Mouse (Mus musculus): ENCODE measurements around the gene Dnajc15. TPM values are rescaled to one million over a fixed set of nuclear protein-coding genes. Genes with fewer than 3 reads are reported as not detected.

Gene Dnajc15
- polyA plus RNA-seq, 1 experiment from 2014 or later, result 92.9 TPM

- no peak overlapping the region for H3K4me3 ChIP-seq (replicated peaks)
- WGBS, result 94% methylated on average over 6 of the region's 6 CpGs
- ATAC-seq (ENCODE audit: low FRiP score), result no peak
Measured at GRCm38 (mm10) chr14:77792998-77793397, 81.9 kb downstream of the Dnajc15 start.

DNA sequence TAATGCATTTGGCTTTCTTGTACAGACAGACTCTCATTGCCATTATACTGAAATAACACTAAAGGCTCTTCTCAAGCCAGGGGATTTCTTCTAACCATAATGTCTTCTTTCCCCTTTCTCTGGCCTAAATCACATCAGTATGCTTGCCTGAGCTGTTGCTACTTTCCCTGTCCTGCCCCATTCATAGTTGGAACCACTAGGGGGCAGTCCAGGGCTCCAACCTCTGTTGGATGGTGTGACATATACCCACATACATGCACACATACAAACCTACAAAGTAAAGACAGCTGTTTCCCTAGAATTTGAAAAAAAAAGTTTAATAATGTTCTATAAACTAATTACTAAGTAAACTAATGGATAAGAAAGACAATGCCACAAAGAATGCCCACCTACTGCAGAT, 91.7 kb downstream of the Dnajc15 start:
- Histone ChIP-seq H3K4me1 (no peaks in the 10 kb centered on the region), H3K4me2 (no peak overlapping the region), H3K36me3 (no peaks in the 10 kb centered on the region), H3K4me3 (replicated peaks) (no peak overlapping the region), H3K9me3 (replicated peaks) (0 out of 2 replicates have a peak, but pooled peaks cover 2% of the 10 kb centered on the region), H3K27ac (replicated peaks) (no peak overlapping the region), H3K27me3 (replicated peaks) (no peaks in the 10 kb centered on the region), H3K9ac (replicated peaks) (no peak overlapping the region)
- ATAC-seq (ENCODE audit: low FRiP score), result no peak

More at GRCm38 (mm10) chr14:77792998-77793397, 81.9 kb downstream of the Dnajc15 start:
- H3K9me3 ChIP-seq (replicated peaks), result no peaks in the 10 kb centered on the region
- no peak overlapping the region for H3K4me2 ChIP-seq
- H3K4me1 ChIP-seq, result no peaks in the 10 kb centered on the region
- H3K27me3 ChIP-seq (replicated peaks), result no peaks in the 10 kb centered on the region
- no peak overlapping the region for H3K9ac ChIP-seq (replicated peaks)
- H3K27ac ChIP-seq (replicated peaks), result no peak overlapping the region
- H3K36me3 ChIP-seq, result no peaks in the 10 kb centered on the region

- Histone ChIP-seq H3K4me3 (replicated peaks) (no peak overlapping the region), H3K27me3 (replicated peaks) (no peaks in the 10 kb centered on the region), H3K4me2 (no peak overlapping the region), H3K4me1 (no peaks in the 10 kb centered on the region), H3K9me3 (replicated peaks) (0 out of 2 replicates have a peak, but pooled peaks cover 2% of the 10 kb centered on the region), H3K36me3 (no peaks in the 10 kb centered on the region), H3K9ac (replicated peaks) (no peak overlapping the region), H3K27ac (replicated peaks) (no peak overlapping the region)
- WGBS, result 95% methylated on average over 1 of the region's 1 CpGs
- ATAC-seq (ENCODE audit: low FRiP score), result no peak
Measured at GRCm38 (mm10) chr14:77777365-77777764, 97.6 kb downstream of the Dnajc15 start.

DNA sequence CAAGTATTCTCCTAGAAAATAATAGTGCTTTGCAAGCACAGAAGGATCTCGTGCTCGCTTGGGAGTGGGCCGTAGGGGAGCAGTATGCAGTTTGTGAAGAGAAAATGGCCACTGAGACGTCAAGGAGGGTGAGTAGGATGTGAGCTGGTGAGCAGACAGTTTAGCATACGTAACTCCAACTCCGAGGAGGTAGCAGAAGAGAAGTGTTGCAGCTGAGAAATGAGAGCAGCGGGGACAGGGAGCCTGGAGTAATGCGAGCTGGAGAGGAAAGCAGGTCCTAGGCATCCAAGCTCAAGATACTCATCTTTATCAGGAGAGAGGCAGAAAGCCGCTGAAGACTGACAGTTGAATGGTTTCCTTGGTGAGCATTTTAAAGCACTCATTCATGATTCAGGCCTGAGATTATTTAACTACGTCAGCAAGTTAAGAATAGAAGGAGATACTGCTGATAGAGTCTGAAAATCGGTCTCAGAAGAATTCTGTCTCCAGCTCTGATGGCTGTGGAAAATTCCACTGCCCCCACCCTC, 98.9 kb downstream of the Dnajc15 start:
- Histone ChIP-seq H3K36me3 (no peaks in the 10 kb centered on the region), H3K27ac (replicated peaks) (no peak overlapping the region), H3K9ac (replicated peaks) (no peak overlapping the region), H3K4me2 (no peak overlapping the region), H3K4me1 (no peaks in the 10 kb centered on the region), H3K9me3 (replicated peaks) (no peaks in the 10 kb centered on the region), H3K4me3 (replicated peaks) (no peak overlapping the region), H3K27me3 (replicated peaks) (no peaks in the 10 kb centered on the region)
- ATAC-seq (ENCODE audit: low FRiP score), result no peak
- WGBS, result 81% methylated on average over 11 of the region's 11 CpGs

DNA sequence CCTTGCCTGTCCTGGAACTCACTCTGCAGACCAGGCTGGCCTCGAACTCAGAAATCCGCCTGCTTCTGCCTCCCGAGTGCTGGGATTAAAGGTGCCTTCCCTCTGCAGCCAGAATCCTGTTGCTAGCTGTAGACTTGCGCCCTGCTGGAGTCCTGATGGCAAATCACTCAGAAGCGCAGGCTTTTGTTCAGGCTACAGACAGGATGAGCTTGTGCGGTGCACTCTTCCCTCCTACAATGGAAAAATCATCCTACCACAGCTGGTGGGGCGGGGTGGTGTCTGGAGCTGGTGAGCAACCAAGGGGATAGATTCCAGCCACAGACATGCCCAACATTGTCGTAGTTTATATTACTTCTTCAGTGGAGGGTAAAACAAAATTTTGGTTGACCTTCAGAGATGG, 101.6 kb downstream of the Dnajc15 start:
- Histone ChIP-seq H3K9me3 (replicated peaks) (no peaks in the 10 kb centered on the region), H3K4me2 (no peak overlapping the region), H3K4me3 (replicated peaks) (no peak overlapping the region), H3K4me1 (no peaks in the 10 kb centered on the region), H3K27ac (replicated peaks) (no peak overlapping the region), H3K27me3 (replicated peaks) (no peaks in the 10 kb centered on the region), H3K9ac (replicated peaks) (no peak overlapping the region), H3K36me3 (no peaks in the 10 kb centered on the region)
- 85% methylated on average over 8 of the region's 8 CpGs for WGBS
- ATAC-seq (ENCODE audit: low FRiP score), result no peak

DNA sequence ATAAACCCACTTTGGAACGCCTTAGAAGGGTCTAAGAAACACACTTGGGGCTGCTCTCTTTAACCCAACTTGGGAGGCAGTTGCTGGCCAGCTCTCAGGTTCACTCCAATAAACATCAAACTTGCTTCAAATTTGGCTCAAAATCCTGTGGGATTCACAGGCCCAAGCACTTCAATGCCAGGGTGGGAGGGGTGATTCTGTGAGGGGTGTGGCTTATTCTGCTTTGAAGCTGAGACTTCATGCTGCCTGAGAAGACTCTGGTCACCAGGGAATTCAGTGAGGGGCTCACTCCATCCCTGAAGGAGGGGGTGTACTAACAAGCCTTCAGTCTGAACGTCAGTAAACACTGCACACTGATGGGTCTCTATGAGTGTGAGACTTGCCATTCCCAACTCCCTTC, 103.3 kb downstream of the Dnajc15 start:
- no peaks in the 10 kb centered on the region for H3K27me3 ChIP-seq (replicated peaks)
- H3K9me3 ChIP-seq (replicated peaks), result no peaks in the 10 kb centered on the region
- H3K4me1 ChIP-seq, result 0 out of 2 replicates have a peak, but pooled peaks cover 4% of the 10 kb centered on the region
- H3K4me3 ChIP-seq (replicated peaks), result no peak overlapping the region
- 80% methylated on average over 2 of the region's 2 CpGs for WGBS
- no peak for ATAC-seq (ENCODE audit: low FRiP score)
- no peak overlapping the region for H3K27ac ChIP-seq (replicated peaks)
- no peak overlapping the region for H3K4me2 ChIP-seq
- no peaks in the 10 kb centered on the region for H3K36me3 ChIP-seq
- H3K9ac ChIP-seq (replicated peaks), result no peak overlapping the region

Other genes starting within 250 kb of the Dnajc15 start
- 0.64 and 7.3 TPM in 2 replicates for gene Epsti1, start 29.1 kb upstream of the Dnajc15 start, polyA plus RNA-seq (2015; fragmentation: Nextera tagmentation; extraction: Ambion mirVana)
- 1.1 and 1.2 TPM in 2 replicates for gene Fam216b, start 213.9 kb upstream of the Dnajc15 start, polyA plus RNA-seq (2015; fragmentation: Nextera tagmentation; extraction: Ambion mirVana)

Data from neural tube, embryonic 15.5 days (tissue).